ENCODE assay signal across 8 mouse cellular contexts in the genomic region with DNA sequence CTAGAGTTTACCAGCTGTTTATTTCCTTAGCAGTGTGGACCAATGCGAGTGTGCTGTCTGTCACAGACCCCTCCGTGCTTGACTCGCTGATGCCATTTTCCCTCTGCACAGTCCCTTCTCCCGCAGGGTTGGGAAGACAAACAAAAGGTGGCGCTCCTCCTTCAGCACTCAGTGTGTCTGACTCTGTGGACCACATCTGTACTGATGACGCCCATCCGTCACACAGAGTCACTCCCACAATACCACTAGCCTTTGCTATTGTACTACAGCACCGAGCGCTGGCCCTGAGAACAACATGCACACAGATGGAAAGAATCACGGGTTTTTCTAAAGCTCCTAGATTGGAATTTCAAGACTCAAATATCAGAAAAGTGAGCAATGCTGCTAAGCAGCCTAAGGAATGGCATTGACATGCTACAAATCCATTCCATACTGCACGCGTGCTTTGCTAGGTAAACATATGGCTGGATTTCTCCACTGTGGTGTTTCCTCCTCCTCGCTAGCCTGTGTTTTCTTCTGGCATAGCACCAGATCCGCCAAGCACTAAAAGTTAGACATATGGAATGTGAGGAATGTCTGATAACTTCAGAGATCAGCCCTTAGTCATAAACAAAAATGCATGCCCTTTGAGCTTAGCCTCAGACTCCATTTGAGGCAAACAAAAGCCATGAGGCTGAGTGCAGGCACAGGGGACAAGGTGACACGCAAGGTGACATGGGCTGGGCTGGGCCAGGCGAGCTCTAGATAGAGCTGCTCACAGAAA. TPM values are rescaled to one million over a fixed set of nuclear protein-coding genes. Genes with fewer than 3 reads are reported as not detected.
DNase-seq lines count a peak whose midpoint lies in the region; ATAC-seq lines count a peak whose summit lies in the region.

No protein-coding gene starts in this region.

- H3K27me3 ChIP-seq in hindbrain, embryonic 10.5 days (ENCODE audit: insufficient read depth, poor library complexity, severe bottlenecking): no peaks in the 10 kb centered on the region
- no peaks in the 10 kb centered on the region for H3K27me3 ChIP-seq in limb, embryonic 13.5 days
- H3K27me3 ChIP-seq in neural tube, embryonic 11.5 days (ENCODE audit: control insufficient read depth, insufficient read depth, low read length): no peaks in the 10 kb centered on the region

- H3K4me3 ChIP-seq in hindbrain, embryonic 10.5 days: no peak overlapping the region
- no peak overlapping the region for H3K4me3 ChIP-seq in limb, embryonic 13.5 days
- no peak overlapping the region for H3K4me3 ChIP-seq in neural tube, embryonic 11.5 days (ENCODE audit: low read depth, low read length)

- peak overlapping the region; percentile 68 for H3K27ac ChIP-seq in hindbrain, embryonic 10.5 days
- H3K27ac ChIP-seq in limb, embryonic 13.5 days: peak overlapping the region; percentile 79
- 0 out of 2 replicates have a peak overlapping the region, but pooled peaks have one; percentile 34 for H3K27ac ChIP-seq in neural tube, embryonic 11.5 days (ENCODE audit: low read depth, low read length)

- WGBS in hindbrain, embryonic 10.5 days: 37% methylated on average over 16 of the region's 16 CpGs
- 43% methylated on average over 16 of the region's 16 CpGs for WGBS in limb, embryonic 13.5 days
- 44% methylated on average over 16 of the region's 16 CpGs for WGBS in neural tube, embryonic 11.5 days

- no peaks in the 10 kb centered on the region for H3K9me3 ChIP-seq in hindbrain, embryonic 10.5 days
- H3K9me3 ChIP-seq in limb, embryonic 13.5 days: no peaks in the 10 kb centered on the region
- H3K9me3 ChIP-seq in neural tube, embryonic 11.5 days (ENCODE audit: control insufficient read depth, low read length): no peaks in the 10 kb centered on the region

- H3K36me3 ChIP-seq in hindbrain, embryonic 10.5 days: no peaks in the 10 kb centered on the region
- no peaks in the 10 kb centered on the region for H3K36me3 ChIP-seq in limb, embryonic 13.5 days
- no peaks in the 10 kb centered on the region for H3K36me3 ChIP-seq in neural tube, embryonic 11.5 days (ENCODE audit: control insufficient read depth, insufficient read depth, low read length)

- DNase-seq in frontal cortex, postnatal 10 days (ENCODE audit: low spot score in 2 of 2): no peak
- DNase-seq in embryo, embryonic 11 days: peak; percentile 56
- peak; percentile 38 for DNase-seq in hindbrain, embryonic 10.5 days (ENCODE audit: low spot score)
- peak; percentile 56 for DNase-seq in neural tube, embryonic 11.5 days (ENCODE audit: low spot score)
- no peak for DNase-seq in gastrocnemius, postnatal 25 days
- no peak for DNase-seq in adrenal gland, adult (ENCODE audit: inconsistent age in 2 of 2, low spot score in 1 of 2)

- H3K9ac ChIP-seq in limb, embryonic 13.5 days: no peak overlapping the region
- H3K9ac ChIP-seq in neural tube, embryonic 11.5 days (ENCODE audit: low read length): no peak overlapping the region

- H3K4me2 ChIP-seq in limb, embryonic 13.5 days (replicated peaks): peak overlapping the region; percentile 39
- 0 out of 2 replicates have a peak overlapping the region, but pooled peaks have one; percentile 9 for H3K4me2 ChIP-seq in neural tube, embryonic 11.5 days (ENCODE audit: low read depth)

- ATAC-seq in frontal cortex, adult (ENCODE audit: low TSS enrichment): peak; percentile 77
- ATAC-seq in limb, embryonic 13.5 days (ENCODE audit: low FRiP score, low read depth): peak; percentile 81
- peak; percentile 80 for ATAC-seq in neural tube, embryonic 11.5 days (ENCODE audit: insufficient read depth, low FRiP score, low TSS enrichment)

- peaks cover 35% of the 10 kb centered on the region for H3K4me1 ChIP-seq in hindbrain, embryonic 10.5 days (replicated peaks)
- peaks cover 48% of the 10 kb centered on the region for H3K4me1 ChIP-seq in limb, embryonic 13.5 days
- peaks cover 6% of the 10 kb centered on the region; the same call in 1 of the 2 replicates for H3K4me1 ChIP-seq in neural tube, embryonic 11.5 days (ENCODE audit: control insufficient read depth, insufficient read depth, low read length)

RNA-seq across cellular contexts. Expression of a gene that starts 58.5 kb away (rescaled TPM):
- 10.0 and 10.1 TPM in 2 replicates for polyA plus RNA-seq in hindbrain, embryonic 10.5 days (2016; fragmentation: Nextera tagmentation; extraction: Ambion mirVana)
- polyA plus RNA-seq in limb, embryonic 13.5 days (2015; fragmentation: Nextera tagmentation; extraction: Ambion mirVana): 12.0 and 12.2 TPM in 2 replicates
- 9.6 and 10.1 TPM in 2 replicates for polyA plus RNA-seq in neural tube, embryonic 11.5 days (2014; fragmentation: Nextera tagmentation; extraction: Ambion mirVana)
- total RNA-seq in gastrocnemius, postnatal 25 days (2021): 1 to 10 TPM; 7.2 to 7.5 TPM

Comparison
In these comparisons a context has a peak if more than half of its experiments do, and no peak if none do; other contexts are left out.
1. DNase-seq: peak in embryo, embryonic 11 days (single experiment), hindbrain, embryonic 10.5 days (single experiment) and neural tube, embryonic 11.5 days (single experiment); none in frontal cortex, postnatal 10 days (0 of 2), gastrocnemius, postnatal 25 days (single experiment) and adrenal gland, adult (0 of 2).
2. Peak in every context shown above with its lines, with median percentiles within 50 percentile points of each other: ATAC-seq and H3K27ac ChIP-seq.